Mouse (Mus musculus) hindbrain, embryonic 11.5 days (tissue): ENCODE measurements around the gene Tcam1. TPM values are rescaled to one million over a fixed set of nuclear protein-coding genes. Genes with fewer than 3 reads are reported as not detected.
A peak's percentile ranks its signal among the peaks of the same experiment; 100 is the strongest.

Experiments used
- ATAC-seq: fragments of 200-750 bp; cut with Nextera tagmentation; 2 replicates; pipeline ENCODE4 v1.8.0; 2017; ENCODE audit warnings: mild to moderate bottlenecking, moderate TSS enrichment, moderate library complexity; ENCODE audit not compliant: low FRiP score
- DNase-seq: peaks from one replicate; pipeline ENCODE4 v3.0.0-alpha.2; 2015; ENCODE audit warnings: low spot score
- H3K27ac ChIP-seq: fragments of 300-500 bp; sonication (generic); 2 replicates; pipeline ENCODE4 v1.5.1; 2014; ENCODE audit warnings: mild to moderate bottlenecking, low read depth, low read length
- H3K27me3 ChIP-seq: fragments of 300-500 bp; sonication (generic); 2 replicates; pipeline ENCODE4 v1.6.1; 2014; ENCODE audit warnings: mild to moderate bottlenecking, low read length, moderate library complexity, mixed read lengths; ENCODE audit not compliant: control insufficient read depth, insufficient read depth
- H3K36me3 ChIP-seq: fragments of 300-500 bp; sonication (generic); 2 replicates; pipeline ENCODE4 v1.6.1; 2014; ENCODE audit warnings: mild to moderate bottlenecking, low read length, moderate library complexity, mixed read lengths; ENCODE audit not compliant: control insufficient read depth, insufficient read depth
- H3K4me1 ChIP-seq: fragments of 300-500 bp; sonication (generic); replicated peaks from 2 replicates; pipeline ENCODE4 v1.6.1; 2014; ENCODE audit warnings: low read length, mixed read lengths; ENCODE audit not compliant: control insufficient read depth, insufficient read depth
- H3K4me2 ChIP-seq: fragments of 300-500 bp; sonication (generic); replicated peaks from 2 replicates; pipeline ENCODE4 v1.6.1; 2014; ENCODE audit warnings: mild to moderate bottlenecking, low read depth, low read length
- H3K4me3 ChIP-seq: fragments of 300-500 bp; sonication (generic); 2 replicates; pipeline ENCODE4 v1.5.1; 2014; ENCODE audit warnings: low read depth, low read length
- H3K9ac ChIP-seq: fragments of 300-500 bp; sonication (generic); 2 replicates; pipeline ENCODE4 v1.6.1; 2014; ENCODE audit warnings: low read depth, low read length
- H3K9me3 ChIP-seq: fragments of 300-500 bp; sonication (generic); 2 replicates; pipeline ENCODE4 v1.6.1; 2016; ENCODE audit warnings: low read length; ENCODE audit not compliant: control insufficient read depth
- WGBS: fragments of 180-500 bp; shearing (Covaris S2); extraction: QIAGEN DNeasy Blood & Tissue Kit; methylation state at CpG from one replicate; pipeline ENCODE4 v1.1.7; 2014; 5-methylcytosine and 5-hydroxymethylcytosine counted together
- polyA plus RNA-seq: library from polyadenylated mRNA; unstranded; fragments of >200 nt; fragmentation: Nextera tagmentation; extraction: Ambion mirVana; gene quantifications from 2 replicates; pipeline ENCODE4 v1.2.1, GENCODE M21; 2014

Gene Tcam1
- polyA plus RNA-seq, 1 experiment from 2014 or later: 0.08 TPM

GRCm38 (mm10) chr11:106269060-106269431, 7.4 kb upstream of the Tcam1 start:
- no peak overlapping the region for H3K9ac ChIP-seq
- DNase-seq: no peak
- H3K4me3 ChIP-seq: no peak overlapping the region

GRCm38 (mm10) chr11:106271131-106271793, 5.2 kb upstream of the Tcam1 start:
- Histone ChIP-seq H3K27me3 (no peaks in the 10 kb centered on the region), H3K27ac (no peak overlapping the region), H3K9me3 (no peaks in the 10 kb centered on the region), H3K4me2 (peak overlapping the region; percentile 77), H3K36me3 (0 out of 2 replicates have a peak, but pooled peaks cover 4% of the 10 kb centered on the region), H3K4me1 (peaks cover 20% of the 10 kb centered on the region), H3K9ac (peak overlapping the region; percentile 97), H3K4me3 (peak overlapping the region; percentile 99)
- ATAC-seq (no peak), DNase-seq (no peak)
- 40% methylated on average over 5 of the region's 5 CpGs for WGBS

More at GRCm38 (mm10) chr11:106269060-106269431, 7.4 kb upstream of the Tcam1 start:
- H3K27ac ChIP-seq: peak overlapping the region; percentile 85
- no peaks in the 10 kb centered on the region for H3K27me3 ChIP-seq
- H3K4me2 ChIP-seq: 0 out of 2 replicates have a peak overlapping the region, but pooled peaks have one; percentile 8
- peaks cover 14% of the 10 kb centered on the region for H3K36me3 ChIP-seq
- ATAC-seq: no peak
- no peaks in the 10 kb centered on the region for H3K9me3 ChIP-seq
- H3K4me1 ChIP-seq: peaks cover 20% of the 10 kb centered on the region
- WGBS: 60% methylated on average over 3 of the region's 3 CpGs

- no peak; the same call in 1 of the 2 replicates for ATAC-seq
- Histone ChIP-seq H3K27me3 (no peaks in the 10 kb centered on the region), H3K4me1 (peaks cover 20% of the 10 kb centered on the region), H3K36me3 (no peaks in the 10 kb centered on the region), H3K4me3 (peak overlapping the region; percentile 99), H3K9me3 (no peaks in the 10 kb centered on the region), H3K4me2 (peak overlapping the region; percentile 77), H3K27ac (peak overlapping the region; percentile 92), H3K9ac (peak overlapping the region; percentile 97)
- WGBS: 3% methylated on average over 40 of the region's 41 CpGs
- peak; percentile 58 for DNase-seq
Measured at GRCm38 (mm10) chr11:106271794-106272643, 4.5 kb upstream of the Tcam1 start.

GRCm38 (mm10) chr11:106272644-106273310, 3.7 kb upstream of the Tcam1 start, which contains the start of gene Smarcd2:
Gene Smarcd2 (minus strand): TSS chr11:106272972.
- Histone ChIP-seq H3K4me3 (peak within 1 kb of the TSS; percentile 99), H3K27ac (peak within 1 kb of the TSS; percentile 92), H3K9ac (peak within 1 kb of the TSS; percentile 97), H3K4me1 (peaks cover 17% of the 10 kb centered on the region), H3K36me3 (no peaks in the 10 kb centered on the region), H3K27me3 (no peaks in the 10 kb centered on the region), H3K4me2 (peak within 1 kb of the TSS; percentile 77), H3K9me3 (no peaks in the 10 kb centered on the region)
- ATAC-seq (peak; percentile 94), DNase-seq (peak; percentile 99)
- under 1% methylated on average over 57 of the region's 72 CpGs for WGBS

- H3K9me3 ChIP-seq: no peaks in the 10 kb centered on the region
- peak; percentile 26 for ATAC-seq
- peak overlapping the region; percentile 46 for H3K4me2 ChIP-seq
- peak overlapping the region; percentile 92 for H3K27ac ChIP-seq
- H3K27me3 ChIP-seq: no peaks in the 10 kb centered on the region
- H3K4me1 ChIP-seq: peaks cover 17% of the 10 kb centered on the region
- peak overlapping the region; percentile 99 for H3K4me3 ChIP-seq
- WGBS: 23% methylated on average over 16 of the region's 16 CpGs
- no peaks in the 10 kb centered on the region for H3K36me3 ChIP-seq
- H3K9ac ChIP-seq: peak overlapping the region; percentile 49; the same call in 1 of the 2 replicates
- DNase-seq: no peak
Measured at GRCm38 (mm10) chr11:106273311-106273684, 3.2 kb upstream of the Tcam1 start.

GRCm38 (mm10) chr11:106273811-106274210, 2.7 kb upstream of the Tcam1 start:
- Histone ChIP-seq H3K4me1 (peaks cover 14% of the 10 kb centered on the region), H3K4me3 (no peak overlapping the region), H3K27ac (no peak overlapping the region)

GRCm38 (mm10) chr11:106274374-106274773, 2.1 kb upstream of the Tcam1 start:
- ATAC-seq (no peak), DNase-seq (no peak)
- Histone ChIP-seq H3K9ac (no peak overlapping the region), H3K9me3 (no peaks in the 10 kb centered on the region), H3K4me2 (no peak overlapping the region), H3K36me3 (no peaks in the 10 kb centered on the region), H3K4me1 (peaks cover 9% of the 10 kb centered on the region), H3K27me3 (no peaks in the 10 kb centered on the region), H3K4me3 (no peak overlapping the region), H3K27ac (no peak overlapping the region)
- WGBS: 81% methylated on average over 1 of the region's 1 CpGs

More at GRCm38 (mm10) chr11:106273811-106274210, 2.7 kb upstream of the Tcam1 start:
- no peak for DNase-seq
- H3K4me2 ChIP-seq: no peak overlapping the region
- ATAC-seq: no peak
- H3K36me3 ChIP-seq: no peaks in the 10 kb centered on the region
- WGBS: 95% methylated on average over 6 of the region's 6 CpGs
- no peak overlapping the region for H3K9ac ChIP-seq
- H3K27me3 ChIP-seq: no peaks in the 10 kb centered on the region
- no peaks in the 10 kb centered on the region for H3K9me3 ChIP-seq

GRCm38 (mm10) chr11:106274971-106275411, 1.5 kb upstream of the Tcam1 start:
- H3K27ac ChIP-seq: no peak overlapping the region
- WGBS: 89% methylated on average over 7 of the region's 7 CpGs
- H3K4me3 ChIP-seq: no peak overlapping the region
- peak; percentile 32 for DNase-seq
- ATAC-seq: no peak
- H3K9me3 ChIP-seq: no peaks in the 10 kb centered on the region
- H3K4me1 ChIP-seq: peaks cover 9% of the 10 kb centered on the region
- no peak overlapping the region for H3K4me2 ChIP-seq
- no peak overlapping the region for H3K9ac ChIP-seq
- no peaks in the 10 kb centered on the region for H3K27me3 ChIP-seq
- no peaks in the 10 kb centered on the region for H3K36me3 ChIP-seq
